Mouse (Mus musculus) ovary, postnatal 10 days (tissue): Measurements from ENCODE around the gene Nrde2.

Source experiments
- DNase-seq: peaks from one replicate; pipeline ENCODE4 v3.0.0; 2022; ENCODE audit warnings: low spot score

Nrde2 gene

GRCm38 (mm10) chr12:100178898-100179440, 19.5 kb upstream of the Nrde2 start:
- no peak for DNase-seq

- DNase-seq = no peak
These were observed 17.1 kb upstream of the Nrde2 start for GRCm38 (mm10) chr12:100176469-100177056.

GRCm38 (mm10) chr12:100172481-100172880, 13.0 kb upstream of the Nrde2 start:
- no peak for DNase-seq

GRCm38 (mm10) chr12:100167931-100168871, 8.7 kb upstream of the Nrde2 start:
- no peak for DNase-seq

- no peak for DNase-seq
These were observed 8.0 kb upstream of the Nrde2 start for GRCm38 (mm10) chr12:100167502-100167901.

- no peak for DNase-seq
These were observed 7.5 kb upstream of the Nrde2 start for GRCm38 (mm10) chr12:100166939-100167338.

GRCm38 (mm10) chr12:100166177-100166576, 6.7 kb upstream of the Nrde2 start:
- no peak for DNase-seq

GRCm38 (mm10) chr12:100164991-100165500, 5.6 kb upstream of the Nrde2 start:
- no peak for DNase-seq

- DNase-seq = no peak
These were observed 7.0 kb downstream of the Nrde2 start for GRCm38 (mm10) chr12:100152466-100152865.

- no peak for DNase-seq
These were observed 15.2 kb downstream of the Nrde2 start for GRCm38 (mm10) chr12:100144269-100144668.

- no peak for DNase-seq
These were observed 15.7 kb downstream of the Nrde2 start for GRCm38 (mm10) chr12:100143737-100144136.

- no peak for DNase-seq
These were observed 16.5 kb downstream of the Nrde2 start for GRCm38 (mm10) chr12:100142848-100143523.

- DNase-seq = no peak
These were observed 24.3 kb downstream of the Nrde2 start for GRCm38 (mm10) chr12:100135117-100135516.

GRCm38 (mm10) chr12:100134395-100134936, 25.0 kb downstream of the Nrde2 start:
- DNase-seq = no peak

GRCm38 (mm10) chr12:100131655-100132054, 27.8 kb downstream of the Nrde2 start:
- DNase-seq = no peak

- no peak for DNase-seq
These were observed 28.3 kb downstream of the Nrde2 start for GRCm38 (mm10) chr12:100131167-100131566.

- no peak for DNase-seq
These were observed 30.5 kb downstream of the Nrde2 start for GRCm38 (mm10) chr12:100128961-100129360.

- no peak for DNase-seq
These were observed 30.9 kb downstream of the Nrde2 start for GRCm38 (mm10) chr12:100128522-100128921.

- DNase-seq = no peak
These were observed 31.5 kb downstream of the Nrde2 start for GRCm38 (mm10) chr12:100127866-100128480.

- DNase-seq = no peak
These were observed 32.2 kb downstream of the Nrde2 start for GRCm38 (mm10) chr12:100126968-100127865.
